26 mouse cellular contexts compared by ENCODE assay signal in the genomic region with DNA sequence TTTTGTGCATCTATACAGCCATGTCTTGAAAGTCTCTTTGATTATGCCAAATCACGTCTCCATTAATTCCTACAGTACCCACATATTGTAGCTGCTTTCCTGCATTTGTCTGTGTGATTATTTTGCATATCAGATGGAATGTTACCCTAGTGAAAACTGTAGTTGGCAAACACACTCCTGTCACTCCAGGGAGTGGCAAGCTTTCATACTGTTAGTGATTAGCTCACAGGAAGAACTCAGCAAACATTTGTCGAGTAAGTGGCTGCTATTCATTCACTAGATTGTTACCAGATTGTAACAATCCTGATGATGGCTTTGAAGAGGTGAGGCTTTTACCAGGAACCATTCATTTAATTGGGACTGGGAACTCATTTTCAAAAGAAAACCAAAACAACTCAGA.
DNase-seq lines count a peak whose midpoint lies in the region; ATAC-seq lines count a peak whose summit lies in the region.
"Had no signal": no experiment of that assay in that cellular context is flagged by ENCODE, and none has a peak within 500 bp of the region (broad histone marks: within the 10 kb centered on the region; RNA-seq: fewer than 3 reads in every experiment).

No protein-coding gene starts in this region.

- no peak for DNase-seq in forebrain, embryonic 11.5 days (ENCODE audit: low spot score)
- DNase-seq in brain, embryonic 18.5 days (ENCODE audit: low read depth, low spot score) = peak; percentile 45
- no peak for DNase-seq in c-Kit-positive CD71-positive TER-119-positive erythroid progenitor cells, embryonic 14.5 days (ENCODE audit: low spot score)
- DNase-seq in embryo, embryonic 11 days = no peak
- DNase-seq: adrenal gland, postnatal 36 days; cerebellum, adult 8-10 months; gastrocnemius, postnatal 10 days; kidney, postnatal 25 days; lung, postnatal 4 days; right cerebral cortex, adult 18-20 months; right cerebral cortex, postnatal 4 days; thymus, adult 2 months; thymus, postnatal 4 days had no signal

- ATAC-seq in forebrain, embryonic 12.5 days (ENCODE audit: low FRiP score) = peak; percentile 51; the same call in 1 of the 2 replicates
- ATAC-seq in forebrain, embryonic 11.5 days (replicated peaks; ENCODE audit: low FRiP score) = no peak
- 0 out of 2 replicates have a peak, but pooled peaks have one; percentile 27 for ATAC-seq in midbrain, embryonic 13.5 days
- ATAC-seq in midbrain, embryonic 16.5 days = no peak
- ATAC-seq: hindbrain, embryonic 16.5 days; intestine, embryonic 16.5 days; Patski had no signal

- no peak overlapping the region for H3K27ac ChIP-seq in forebrain, embryonic 12.5 days
- no peak overlapping the region for H3K27ac ChIP-seq in forebrain, embryonic 11.5 days (ENCODE audit: low read depth, low read length)
- no peak overlapping the region for H3K27ac ChIP-seq in midbrain, embryonic 13.5 days
- H3K27ac ChIP-seq in midbrain, embryonic 16.5 days (ENCODE audit: low read length) = no peak overlapping the region
- H3K27ac ChIP-seq: embryonic facial prominence, embryonic 13.5 days; heart, embryonic 10.5 days; left cerebral cortex, adult 2 months; liver, embryonic 14.5 days; lung, embryonic 15.5 days; neural tube, embryonic 15.5 days; stomach, embryonic 15.5 days had no signal

- peaks cover 7% of the 10 kb centered on the region; the same call in 1 of the 2 replicates for H3K4me1 ChIP-seq in forebrain, embryonic 12.5 days
- no peaks in the 10 kb centered on the region for H3K4me1 ChIP-seq in forebrain, embryonic 11.5 days (replicated peaks; ENCODE audit: control insufficient read depth, insufficient read depth, low read length)
- no peaks in the 10 kb centered on the region for H3K4me1 ChIP-seq in midbrain, embryonic 13.5 days (replicated peaks)
- no peaks in the 10 kb centered on the region; the same call in 1 of the 2 replicates for H3K4me1 ChIP-seq in midbrain, embryonic 16.5 days (ENCODE audit: control insufficient read depth, insufficient read depth, low read length)
- H3K4me1 ChIP-seq: heart, embryonic 10.5 days; lung, embryonic 15.5 days; neural tube, embryonic 15.5 days; stomach, embryonic 15.5 days had no signal

- no peaks in the 10 kb centered on the region for H3K36me3 ChIP-seq in forebrain, embryonic 12.5 days (replicated peaks)
- no peaks in the 10 kb centered on the region for H3K36me3 ChIP-seq in forebrain, embryonic 11.5 days (ENCODE audit: control insufficient read depth, insufficient read depth, low read length)
- no peaks in the 10 kb centered on the region for H3K36me3 ChIP-seq in midbrain, embryonic 13.5 days
- no peaks in the 10 kb centered on the region for H3K36me3 ChIP-seq in midbrain, embryonic 16.5 days (ENCODE audit: control insufficient read depth, insufficient read depth, low read length)
- H3K36me3 ChIP-seq: embryonic facial prominence, embryonic 13.5 days; heart, embryonic 10.5 days; lung, embryonic 15.5 days; neural tube, embryonic 15.5 days; stomach, embryonic 15.5 days had no signal

- H3K4me3 ChIP-seq in forebrain, embryonic 12.5 days (replicated peaks) = no peak overlapping the region
- no peak overlapping the region for H3K4me3 ChIP-seq in forebrain, embryonic 11.5 days (ENCODE audit: low read depth, low read length)
- no peak overlapping the region for H3K4me3 ChIP-seq in midbrain, embryonic 13.5 days (replicated peaks)
- no peak overlapping the region for H3K4me3 ChIP-seq in midbrain, embryonic 16.5 days (ENCODE audit: low read depth, low read length)
- H3K4me3 ChIP-seq: embryonic facial prominence, embryonic 13.5 days; heart, embryonic 10.5 days; left cerebral cortex, adult 2 months; lung, embryonic 15.5 days; neural tube, embryonic 15.5 days; stomach, embryonic 15.5 days had no signal

- H3K27me3 ChIP-seq in forebrain, embryonic 12.5 days = peaks cover 30% of the 10 kb centered on the region
- no peaks in the 10 kb centered on the region; the same call in 1 of the 2 replicates for H3K27me3 ChIP-seq in forebrain, embryonic 11.5 days (ENCODE audit: control insufficient read depth, insufficient read depth, low read length)
- no peaks in the 10 kb centered on the region for H3K27me3 ChIP-seq in midbrain, embryonic 13.5 days
- H3K27me3 ChIP-seq in midbrain, embryonic 16.5 days (ENCODE audit: control insufficient read depth, insufficient read depth, low read depth, low read length) = no peaks in the 10 kb centered on the region
- H3K27me3 ChIP-seq: embryonic facial prominence, embryonic 13.5 days; lung, embryonic 15.5 days; neural tube, embryonic 15.5 days; Patski; stomach, embryonic 15.5 days had no signal

- H3K9me3 ChIP-seq in forebrain, embryonic 12.5 days = no peaks in the 10 kb centered on the region
- H3K9me3 ChIP-seq in forebrain, embryonic 11.5 days (ENCODE audit: control insufficient read depth, low read length) = no peaks in the 10 kb centered on the region
- no peaks in the 10 kb centered on the region for H3K9me3 ChIP-seq in midbrain, embryonic 13.5 days
- no peaks in the 10 kb centered on the region for H3K9me3 ChIP-seq in midbrain, embryonic 16.5 days (replicated peaks; ENCODE audit: control insufficient read depth, low read length, poor library complexity, severe bottlenecking)
- H3K9me3 ChIP-seq: embryonic facial prominence, embryonic 13.5 days; heart, embryonic 10.5 days; lung, embryonic 15.5 days; neural tube, embryonic 15.5 days; stomach, embryonic 15.5 days had no signal

- H3K9ac ChIP-seq in forebrain, embryonic 12.5 days = no peak overlapping the region
- no peak overlapping the region for H3K9ac ChIP-seq in forebrain, embryonic 11.5 days (ENCODE audit: low read length)
- H3K9ac ChIP-seq in midbrain, embryonic 13.5 days (replicated peaks) = no peak overlapping the region
- no peak overlapping the region for H3K9ac ChIP-seq in midbrain, embryonic 16.5 days (ENCODE audit: low read depth, low read length)
- H3K9ac ChIP-seq: embryonic facial prominence, embryonic 13.5 days; liver, embryonic 14.5 days; lung, embryonic 15.5 days; neural tube, embryonic 15.5 days; stomach, embryonic 15.5 days had no signal

- WGBS in forebrain, embryonic 12.5 days = 22% methylated on average over 2 of the region's 2 CpGs
- 48% methylated on average over 2 of the region's 2 CpGs for WGBS in forebrain, embryonic 11.5 days
- 46% methylated on average over 2 of the region's 2 CpGs for WGBS in midbrain, embryonic 13.5 days
- 48% methylated on average over 2 of the region's 2 CpGs for WGBS in midbrain, embryonic 16.5 days

- no peak overlapping the region for H3K4me2 ChIP-seq in forebrain, embryonic 12.5 days
- no peak overlapping the region for H3K4me2 ChIP-seq in forebrain, embryonic 11.5 days (ENCODE audit: low read depth, low read length, severe bottlenecking)
- H3K4me2 ChIP-seq in midbrain, embryonic 13.5 days (replicated peaks) = no peak overlapping the region
- H3K4me2 ChIP-seq in midbrain, embryonic 16.5 days (ENCODE audit: low read length) = no peak overlapping the region
- H3K4me2 ChIP-seq: embryonic facial prominence, embryonic 13.5 days; lung, embryonic 15.5 days; neural tube, embryonic 15.5 days; stomach, embryonic 15.5 days had no signal

Comparison
In these comparisons a context has a peak if more than half of its experiments do, and no peak if none do; other contexts are left out.
1. ATAC-seq: peak in forebrain, embryonic 12.5 days (single experiment) and midbrain, embryonic 13.5 days (single experiment); none in forebrain, embryonic 11.5 days (single experiment) and midbrain, embryonic 16.5 days (single experiment).